Mouse (Mus musculus): ENCODE results near the gene Smarcb1. TPM values are rescaled to one million over a fixed set of nuclear protein-coding genes. Genes with fewer than 3 reads are reported as not detected.

Smarcb1 gene
- polyA plus RNA-seq, 1 experiment from 2014 or later = 245 TPM

GRCm38 (mm10) chr10:75883232-75883552 is 38.2 kb downstream of the Smarcb1 start:
- H3K9ac ChIP-seq (replicated peaks; ENCODE audit: low read depth, low read length) = no peak overlapping the region
- H3K27me3 ChIP-seq (ENCODE audit: control insufficient read depth, insufficient read depth, low read length) = no peaks in the 10 kb centered on the region
- peak; percentile 72 for ATAC-seq (ENCODE audit: low read depth)
- H3K27ac ChIP-seq (ENCODE audit: low read depth, low read length) = no peak overlapping the region
- H3K36me3 ChIP-seq (ENCODE audit: control insufficient read depth, insufficient read depth, low read length) = no peaks in the 10 kb centered on the region
- H3K4me2 ChIP-seq (ENCODE audit: low read depth, low read length) = no peak overlapping the region
- no peaks in the 10 kb centered on the region for H3K4me1 ChIP-seq (ENCODE audit: control insufficient read depth, insufficient read depth, low read length)
- under 1% methylated on average over 10 of the region's 10 CpGs for WGBS
- H3K9me3 ChIP-seq (ENCODE audit: control insufficient read depth, low read length) = no peaks in the 10 kb centered on the region
- no peak overlapping the region for H3K4me3 ChIP-seq (ENCODE audit: low read depth, low read length)

- H3K27ac ChIP-seq (ENCODE audit: low read depth, low read length) = no peak overlapping the region
- no peaks in the 10 kb centered on the region for H3K36me3 ChIP-seq (ENCODE audit: control insufficient read depth, insufficient read depth, low read length)
- H3K9me3 ChIP-seq (ENCODE audit: control insufficient read depth, low read length) = no peaks in the 10 kb centered on the region
- H3K4me1 ChIP-seq (ENCODE audit: control insufficient read depth, insufficient read depth, low read length) = no peaks in the 10 kb centered on the region
- peak; percentile 47; the same call in 1 of the 2 replicates for ATAC-seq (ENCODE audit: low read depth)
- no peaks in the 10 kb centered on the region for H3K27me3 ChIP-seq (ENCODE audit: control insufficient read depth, insufficient read depth, low read length)
- no peak overlapping the region for H3K4me3 ChIP-seq (ENCODE audit: low read depth, low read length)
- H3K9ac ChIP-seq (replicated peaks; ENCODE audit: low read depth, low read length) = no peak overlapping the region
- H3K4me2 ChIP-seq (ENCODE audit: low read depth, low read length) = no peak overlapping the region
- WGBS = 6% methylated on average over 15 of the region's 15 CpGs
Observed at GRCm38 (mm10) chr10:75882433-75883231, 38.8 kb downstream of the Smarcb1 start.

GRCm38 (mm10) chr10:75881578-75882432 is 39.6 kb downstream of the Smarcb1 start:
- H3K9ac ChIP-seq (replicated peaks; ENCODE audit: low read depth, low read length) = no peak overlapping the region
- H3K4me3 ChIP-seq (ENCODE audit: low read depth, low read length) = no peak overlapping the region
- no peaks in the 10 kb centered on the region for H3K27me3 ChIP-seq (ENCODE audit: control insufficient read depth, insufficient read depth, low read length)
- H3K4me2 ChIP-seq (ENCODE audit: low read depth, low read length) = no peak overlapping the region
- no peak overlapping the region for H3K27ac ChIP-seq (ENCODE audit: low read depth, low read length)
- no peaks in the 10 kb centered on the region for H3K4me1 ChIP-seq (ENCODE audit: control insufficient read depth, insufficient read depth, low read length)
- no peaks in the 10 kb centered on the region for H3K9me3 ChIP-seq (ENCODE audit: control insufficient read depth, low read length)
- ATAC-seq (ENCODE audit: low read depth) = no peak
- no peaks in the 10 kb centered on the region for H3K36me3 ChIP-seq (ENCODE audit: control insufficient read depth, insufficient read depth, low read length)
- WGBS = 21% methylated on average over 20 of the region's 20 CpGs

GRCm38 (mm10) chr10:75880771-75881577 is 40.4 kb downstream of the Smarcb1 start:
- 60% methylated on average over 6 of the region's 6 CpGs for WGBS
- H3K27me3 ChIP-seq (ENCODE audit: control insufficient read depth, insufficient read depth, low read length) = no peaks in the 10 kb centered on the region
- no peak overlapping the region for H3K27ac ChIP-seq (ENCODE audit: low read depth, low read length)
- no peaks in the 10 kb centered on the region for H3K4me1 ChIP-seq (ENCODE audit: control insufficient read depth, insufficient read depth, low read length)
- no peaks in the 10 kb centered on the region for H3K9me3 ChIP-seq (ENCODE audit: control insufficient read depth, low read length)
- H3K4me3 ChIP-seq (ENCODE audit: low read depth, low read length) = no peak overlapping the region
- H3K36me3 ChIP-seq (ENCODE audit: control insufficient read depth, insufficient read depth, low read length) = no peaks in the 10 kb centered on the region
- no peak for ATAC-seq (ENCODE audit: low read depth)
- no peak overlapping the region for H3K4me2 ChIP-seq (ENCODE audit: low read depth, low read length)
- no peak overlapping the region for H3K9ac ChIP-seq (replicated peaks; ENCODE audit: low read depth, low read length)

GRCm38 (mm10) chr10:75880351-75880750 is 41.1 kb downstream of the Smarcb1 start:
- H3K4me2 ChIP-seq (ENCODE audit: low read depth, low read length) = no peak overlapping the region
- H3K4me1 ChIP-seq (ENCODE audit: control insufficient read depth, insufficient read depth, low read length) = no peaks in the 10 kb centered on the region
- H3K36me3 ChIP-seq (ENCODE audit: control insufficient read depth, insufficient read depth, low read length) = no peaks in the 10 kb centered on the region
- 93% methylated on average over 10 of the region's 10 CpGs for WGBS
- ATAC-seq (ENCODE audit: low read depth) = no peak
- H3K9ac ChIP-seq (replicated peaks; ENCODE audit: low read depth, low read length) = no peak overlapping the region
- no peak overlapping the region for H3K4me3 ChIP-seq (ENCODE audit: low read depth, low read length)
- no peaks in the 10 kb centered on the region for H3K9me3 ChIP-seq (ENCODE audit: control insufficient read depth, low read length)
- H3K27ac ChIP-seq (ENCODE audit: low read depth, low read length) = no peak overlapping the region
- H3K27me3 ChIP-seq (ENCODE audit: control insufficient read depth, insufficient read depth, low read length) = no peaks in the 10 kb centered on the region

GRCm38 (mm10) chr10:75878836-75879235 is 42.6 kb downstream of the Smarcb1 start:
- no peak overlapping the region for H3K4me3 ChIP-seq (ENCODE audit: low read depth, low read length)
- no peak for ATAC-seq (ENCODE audit: low read depth)
- H3K27me3 ChIP-seq (ENCODE audit: control insufficient read depth, insufficient read depth, low read length) = no peaks in the 10 kb centered on the region
- H3K4me2 ChIP-seq (ENCODE audit: low read depth, low read length) = no peak overlapping the region
- H3K4me1 ChIP-seq (ENCODE audit: control insufficient read depth, insufficient read depth, low read length) = no peaks in the 10 kb centered on the region
- H3K36me3 ChIP-seq (ENCODE audit: control insufficient read depth, insufficient read depth, low read length) = no peaks in the 10 kb centered on the region
- no peaks in the 10 kb centered on the region for H3K9me3 ChIP-seq (ENCODE audit: control insufficient read depth, low read length)
- H3K27ac ChIP-seq (ENCODE audit: low read depth, low read length) = no peak overlapping the region
- 86% methylated on average over 3 of the region's 3 CpGs for WGBS
- no peak overlapping the region for H3K9ac ChIP-seq (replicated peaks; ENCODE audit: low read depth, low read length)

GRCm38 (mm10) chr10:75873543-75874170 is 47.8 kb downstream of the Smarcb1 start:
- 18% methylated on average over 10 of the region's 10 CpGs for WGBS
- peak overlapping the region; percentile 86 for H3K27ac ChIP-seq (ENCODE audit: low read depth, low read length)
- peak overlapping the region; percentile 16; the same call in 1 of the 2 replicates for H3K4me3 ChIP-seq (ENCODE audit: low read depth, low read length)
- no peaks in the 10 kb centered on the region for H3K9me3 ChIP-seq (ENCODE audit: control insufficient read depth, low read length)
- ATAC-seq (ENCODE audit: low read depth) = no peak; the same call in 1 of the 2 replicates
- peaks cover 10% of the 10 kb centered on the region for H3K4me1 ChIP-seq (ENCODE audit: control insufficient read depth, insufficient read depth, low read length)
- H3K9ac ChIP-seq (replicated peaks; ENCODE audit: low read depth, low read length) = peak overlapping the region; percentile 17; the same call in 1 of the 2 replicates
- peak overlapping the region; percentile 61 for H3K4me2 ChIP-seq (ENCODE audit: low read depth, low read length)
- H3K36me3 ChIP-seq (ENCODE audit: control insufficient read depth, insufficient read depth, low read length) = no peaks in the 10 kb centered on the region
- H3K27me3 ChIP-seq (ENCODE audit: control insufficient read depth, insufficient read depth, low read length) = no peaks in the 10 kb centered on the region

GRCm38 (mm10) chr10:75872915-75873542 is 48.4 kb downstream of the Smarcb1 start:
- Histone ChIP-seq H3K4me2 (ENCODE audit: low read depth, low read length) (peak overlapping the region; percentile 61), H3K4me1 (ENCODE audit: control insufficient read depth, insufficient read depth, low read length) (peaks cover 10% of the 10 kb centered on the region), H3K9me3 (ENCODE audit: control insufficient read depth, low read length) (no peaks in the 10 kb centered on the region), H3K27ac (ENCODE audit: low read depth, low read length) (peak overlapping the region; percentile 86), H3K36me3 (ENCODE audit: control insufficient read depth, insufficient read depth, low read length) (no peaks in the 10 kb centered on the region), H3K9ac (replicated peaks; ENCODE audit: low read depth, low read length) (peak overlapping the region; percentile 17), H3K4me3 (ENCODE audit: low read depth, low read length) (peak overlapping the region; percentile 16), H3K27me3 (ENCODE audit: control insufficient read depth, insufficient read depth, low read length) (no peaks in the 10 kb centered on the region)
- ATAC-seq (ENCODE audit: low read depth) = peak; percentile 99
- WGBS = 2% methylated on average over 11 of the region's 11 CpGs

Data from neural tube, embryonic 14.5 days (tissue).